Mouse (Mus musculus) neutrophil, adult 5-6 weeks (primary cell): Measurements from ENCODE around the gene Rfc3. TPM values are rescaled to one million over a fixed set of nuclear protein-coding genes. Genes with fewer than 3 reads are reported as not detected.
"Not testable (repeated sequence)": the region's sequence is repeated elsewhere in the genome, so short reads cannot be mapped to it uniquely, and the experiment has no call there.

Experiments
- ATAC-seq: fragments of 151-379, 151-347 bp; 2 replicates; pipeline ENCODE4 v1.8.0; 2017; ENCODE audit warnings: mild to moderate bottlenecking, moderate TSS enrichment; ENCODE audit not compliant: insufficient number of reproducible peaks, poor library complexity, low FRiP score, severe bottlenecking; ENCODE audit errors: extremely low read depth
- total RNA-seq: library from RNA; stranded (forward); fragments of 200-1000 nt; gene quantifications from 2 replicates; pipeline ENCODE4 v1.2.3, GENCODE M21; 2017

Gene Rfc3
- total RNA-seq = 13.7 and 27.6 TPM in 2 replicates

DNA sequence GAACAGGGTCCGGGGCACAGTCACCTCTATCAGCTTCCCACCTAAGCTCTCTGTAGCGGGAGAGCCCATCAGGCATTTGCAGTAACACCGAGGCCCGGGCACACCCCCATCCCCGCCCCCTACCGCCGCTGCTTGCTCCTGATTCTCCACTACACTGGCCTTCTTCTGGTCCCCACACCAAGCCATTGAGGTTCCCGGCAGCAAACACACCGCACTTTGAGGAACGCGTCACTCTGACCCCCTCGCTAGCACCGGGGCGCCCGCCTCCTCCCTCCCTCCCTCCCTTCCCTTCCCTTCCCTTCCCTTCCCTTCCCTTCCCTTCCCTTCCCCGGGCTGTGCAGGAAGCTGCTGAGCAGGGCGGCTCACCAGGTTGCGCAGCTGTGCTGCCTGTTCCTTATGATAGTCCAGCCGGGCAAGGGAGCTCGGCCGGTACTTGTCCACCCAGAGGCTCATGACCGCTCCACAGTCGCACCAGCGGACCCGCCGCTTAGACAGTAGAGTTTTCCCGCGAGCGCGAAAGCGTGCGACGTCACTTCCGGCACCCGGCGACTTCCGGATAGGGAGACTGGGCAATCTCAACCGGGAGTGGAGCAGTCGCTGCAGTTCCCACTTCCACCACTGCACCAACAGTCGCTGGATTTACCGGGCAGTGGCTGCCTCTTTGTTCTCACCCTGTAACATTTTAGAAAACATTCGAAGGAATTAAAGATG lies at the start of gene Rfc3:
Gene Rfc3, minus strand, starts transcription at position 543 of the 711 bp plus-strand sequence.
- peak; percentile 99 for ATAC-seq

DNA sequence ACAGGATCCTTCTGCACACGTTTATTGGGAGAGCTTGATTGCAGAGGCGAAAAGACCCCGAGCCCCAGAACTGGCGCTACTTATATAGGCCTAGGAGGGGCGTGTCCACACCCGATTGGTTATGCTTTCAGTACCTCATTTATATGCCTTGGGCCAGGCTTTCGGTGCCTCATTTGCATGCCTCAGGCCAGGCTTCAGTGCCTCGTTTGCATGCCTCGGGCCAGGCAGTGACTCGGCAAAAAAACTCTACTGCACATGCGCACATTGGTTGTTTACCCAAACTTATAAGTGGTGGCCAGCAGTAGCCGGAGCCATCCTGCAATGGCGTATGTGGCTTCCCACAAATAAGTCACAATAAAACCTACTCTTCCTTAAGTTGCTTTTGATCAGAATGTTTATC lies 42.6 kb upstream of the Rfc3 start:
- not testable (repeated sequence) for ATAC-seq

DNA sequence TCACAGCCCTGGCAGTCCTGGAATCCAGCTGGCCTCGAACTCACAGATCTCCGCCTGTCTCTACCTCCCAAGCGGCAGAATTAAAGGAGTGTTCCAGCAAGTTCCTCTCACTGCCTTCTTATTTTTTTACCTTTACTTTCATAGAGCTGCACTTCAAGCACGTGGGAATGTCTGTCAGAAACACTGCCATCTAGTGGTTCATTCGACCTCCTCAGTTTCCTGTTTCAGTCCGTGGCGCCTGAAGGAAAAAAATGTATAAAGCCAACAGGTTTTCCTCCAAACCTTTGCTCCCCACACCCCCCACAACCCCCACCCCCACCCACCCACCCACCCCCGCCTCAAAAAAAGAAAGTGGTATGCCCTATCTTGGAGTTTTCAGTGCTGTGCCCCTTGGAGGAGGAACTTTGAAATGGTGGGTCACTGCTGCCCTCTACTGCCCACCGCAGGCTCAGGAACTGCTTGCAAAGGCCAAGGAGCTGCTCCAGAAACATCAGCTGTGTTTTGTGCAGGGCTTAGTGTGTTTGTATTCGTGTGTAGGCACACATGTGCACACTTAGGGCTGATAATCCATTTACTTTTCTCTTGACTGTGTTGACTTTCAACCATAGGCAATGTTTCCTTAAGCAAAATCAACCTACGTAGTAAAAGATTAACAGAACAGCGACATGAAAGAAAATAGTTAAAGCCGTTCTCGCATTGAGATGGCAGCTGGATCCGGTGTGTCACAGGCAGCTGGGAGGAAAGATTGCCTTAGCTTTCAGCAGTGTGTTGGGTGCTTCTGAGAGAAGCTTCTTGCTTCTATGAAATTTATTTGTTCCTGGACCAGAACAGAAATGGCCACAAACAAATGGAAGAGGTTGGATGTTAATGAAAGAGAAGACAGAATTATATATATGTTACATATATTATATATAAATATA lies 35.8 kb upstream of the Rfc3 start:
- peak; percentile 96 for ATAC-seq

DNA sequence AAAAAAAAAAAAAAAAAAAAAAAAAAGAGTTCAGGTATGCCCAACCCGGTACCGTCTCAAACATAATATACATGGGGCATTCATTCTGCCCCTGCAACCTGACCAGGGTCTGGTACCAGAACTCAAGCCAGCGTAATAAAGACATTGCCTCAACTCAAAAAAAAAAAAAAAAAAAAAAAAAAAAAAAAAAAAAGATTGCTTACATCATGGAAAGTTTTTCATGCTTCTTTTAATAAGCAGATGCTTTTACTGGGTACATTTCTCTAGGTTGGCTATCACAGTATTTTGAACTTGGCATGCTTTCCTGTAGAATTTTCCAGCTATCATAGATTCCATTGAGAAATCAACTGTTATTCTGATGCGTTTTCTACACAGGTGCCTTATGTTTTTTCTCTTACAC lies 11.2 kb upstream of the Rfc3 start:
- ATAC-seq = no peak

DNA sequence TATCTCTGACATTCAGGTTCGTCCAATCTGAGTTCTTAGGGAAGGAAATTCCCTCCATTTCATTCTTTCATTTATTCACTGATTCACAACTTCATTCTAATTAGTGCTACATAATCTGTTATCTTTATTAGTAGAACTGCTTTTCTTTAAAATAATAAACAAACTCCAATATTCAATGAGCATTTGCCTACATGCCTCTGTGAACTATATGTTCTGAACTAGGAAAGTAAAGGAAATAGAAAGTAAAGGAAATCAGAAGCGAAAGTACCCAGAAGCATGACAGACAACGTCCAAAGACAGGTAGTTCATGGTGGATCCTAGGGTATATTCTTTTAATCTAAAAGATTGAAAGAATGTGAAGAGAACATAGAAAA lies 356 bp upstream of the Rfc3 start:
- ATAC-seq = no peak

DNA sequence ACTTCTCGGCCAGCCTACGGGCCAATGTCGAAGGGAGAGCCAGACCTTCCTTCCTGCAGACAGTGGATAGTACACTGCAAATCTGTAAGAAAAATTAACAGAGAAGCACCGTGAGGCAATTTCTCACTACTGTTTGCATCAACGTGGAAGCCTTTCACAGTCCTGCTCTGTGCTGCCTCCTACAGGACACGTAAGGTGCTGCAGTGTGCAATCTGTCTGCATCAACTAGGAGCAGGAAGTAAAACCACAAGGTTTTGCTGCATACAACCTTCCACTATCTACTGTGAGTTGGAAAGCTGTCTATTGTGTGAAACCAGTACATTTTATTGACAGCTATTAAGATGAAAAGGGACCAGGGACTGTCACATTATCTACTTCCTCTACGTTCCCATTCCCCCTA lies 6.2 kb downstream of the Rfc3 start:
- 0 out of 2 replicates have a peak, but pooled peaks have one; percentile 25 for ATAC-seq

DNA sequence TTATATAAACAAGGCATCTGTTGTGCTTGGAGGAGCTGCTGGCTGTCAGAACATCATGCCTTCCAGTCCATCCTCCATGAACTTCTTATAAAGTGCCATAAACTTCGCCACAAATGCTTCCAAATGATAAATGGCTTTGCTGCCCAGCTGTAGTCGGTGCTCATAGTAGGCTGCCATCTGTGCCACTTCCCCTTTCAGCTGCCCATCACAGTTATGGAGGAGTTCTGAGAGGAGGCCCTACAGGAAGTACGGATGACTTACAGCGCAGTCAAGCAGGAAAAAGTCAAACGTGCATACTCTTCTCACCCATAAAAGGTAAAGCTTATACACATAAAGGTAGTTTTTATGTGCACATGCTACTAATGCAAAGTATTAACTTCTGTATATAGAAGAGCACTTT lies 8.2 kb downstream of the Rfc3 start:
- ATAC-seq = peak; percentile 93

DNA sequence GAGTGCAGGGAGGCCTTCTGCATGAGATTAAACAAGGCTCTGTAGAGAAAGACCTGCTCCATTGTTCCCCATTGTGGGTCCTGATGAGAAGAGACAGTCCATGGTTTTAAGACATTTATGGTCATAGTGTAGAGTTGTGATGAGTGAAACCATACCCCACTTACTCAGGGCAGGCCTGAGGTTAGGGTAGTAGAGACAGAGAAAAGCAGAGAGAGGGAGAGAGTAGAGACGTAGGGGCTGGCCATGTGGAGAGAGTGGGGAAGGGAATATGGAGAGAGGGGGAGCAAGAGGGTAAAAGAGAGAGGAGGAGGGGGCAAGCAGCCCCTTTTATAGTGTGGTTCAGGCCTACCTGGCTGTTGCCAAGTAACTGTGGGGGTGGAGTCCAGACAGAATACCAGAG lies 8.9 kb downstream of the Rfc3 start:
- no peak for ATAC-seq

DNA sequence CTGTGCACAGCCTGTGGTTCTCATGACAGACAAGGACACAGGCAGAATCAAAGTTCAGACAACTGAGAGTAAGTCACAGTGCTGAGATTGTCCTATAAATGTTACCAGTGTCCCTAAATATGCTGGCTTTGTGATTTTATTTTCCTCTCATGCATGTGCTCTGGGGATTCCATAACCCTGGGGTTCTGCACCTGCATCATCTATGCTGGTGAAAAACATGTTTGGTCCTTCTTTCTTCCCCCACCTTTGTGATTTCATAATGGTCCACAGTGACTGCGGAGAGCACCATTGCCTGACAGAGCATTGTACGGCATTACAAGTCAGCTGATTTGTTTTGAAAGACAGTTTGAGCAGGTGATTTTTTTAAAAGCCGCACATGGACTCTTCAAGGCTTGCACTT lies 45.1 kb downstream of the Rfc3 start, which contains the start of gene Vmn2r18:
Gene Vmn2r18, minus strand, starts transcription at position 101 of the 400 bp plus-strand sequence.
- no peak for ATAC-seq

DNA sequence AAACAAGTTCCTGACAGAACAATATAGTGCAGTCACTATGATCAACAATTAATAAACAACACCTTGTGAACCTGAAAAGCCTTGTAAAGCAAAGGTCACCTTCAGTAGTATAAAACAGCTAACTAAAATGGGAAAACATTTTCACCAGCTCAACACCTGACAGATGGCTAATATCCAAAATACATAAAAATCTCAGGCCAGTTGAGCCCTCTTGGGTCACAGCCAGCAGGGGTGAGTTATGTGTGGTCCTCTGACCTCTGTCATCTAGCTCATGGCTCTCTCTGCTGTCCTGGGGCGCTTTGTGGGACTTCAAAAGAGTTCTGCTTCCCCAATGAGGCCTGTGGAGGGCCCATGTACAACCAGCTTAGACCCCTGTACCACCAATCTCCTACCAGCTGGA lies 49.3 kb downstream of the Rfc3 start:
- ATAC-seq = no peak

Other genes with a start within 250 kb of the Rfc3 start
- gene Gm42906, start 223.1 kb downstream of the Rfc3 start, total RNA-seq = not detected in 2 replicates
- gene Vmn2r18, start 45.2 kb downstream of the Rfc3 start, total RNA-seq = not detected in 2 replicates